Mouse (Mus musculus): Measurements from ENCODE around the gene Iqgap2.

Iqgap2 gene

DNA sequence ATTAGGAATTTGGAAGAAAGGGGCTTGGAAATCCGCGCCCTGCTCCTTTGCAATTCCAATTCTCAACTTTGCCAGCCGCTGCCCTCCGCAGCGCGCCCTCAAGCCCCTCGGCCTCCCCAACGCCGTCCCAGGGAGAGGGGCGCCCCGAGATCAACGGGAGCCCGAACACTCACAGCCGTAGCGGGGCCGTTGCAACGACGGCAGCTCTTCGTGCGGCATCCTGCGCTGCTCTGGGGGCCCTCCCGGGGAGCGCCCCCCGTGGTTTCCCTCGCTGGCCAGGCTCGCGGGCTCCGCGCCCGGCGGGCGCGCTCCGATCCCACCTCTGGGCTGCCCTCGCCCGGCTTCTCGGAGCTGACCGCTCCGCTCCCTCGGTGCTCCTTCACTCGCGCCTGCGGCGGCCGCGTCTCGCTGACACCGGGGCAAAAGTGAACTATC is at the start of gene Iqgap2:
TSS of gene Iqgap2 (minus strand) at position 432 of the 435 bp plus-strand sequence.
- no peak for DNase-seq (ENCODE audit: low spot score in 2 of 2)

DNA sequence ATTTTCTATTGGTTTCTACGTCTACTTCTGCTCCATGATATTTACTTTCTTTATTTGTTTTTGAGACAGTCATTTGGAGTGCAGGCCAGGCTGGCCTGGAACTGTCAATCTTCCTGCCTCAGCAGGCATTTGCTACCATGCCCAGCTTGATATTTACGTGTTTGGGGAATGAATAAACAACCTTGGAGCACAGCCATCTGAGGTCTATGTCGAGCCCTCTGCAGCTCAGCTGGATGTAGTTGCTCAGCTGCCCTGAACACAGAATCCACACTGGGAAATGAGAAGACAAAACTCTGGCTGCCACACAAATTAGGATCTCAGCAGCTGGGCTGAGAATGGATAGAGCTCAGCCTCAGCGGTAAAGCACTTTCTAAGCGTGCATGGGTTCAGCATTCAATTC is 49.1 kb upstream of the Iqgap2 start:
- no peak for DNase-seq (ENCODE audit: low spot score in 2 of 2)

DNA sequence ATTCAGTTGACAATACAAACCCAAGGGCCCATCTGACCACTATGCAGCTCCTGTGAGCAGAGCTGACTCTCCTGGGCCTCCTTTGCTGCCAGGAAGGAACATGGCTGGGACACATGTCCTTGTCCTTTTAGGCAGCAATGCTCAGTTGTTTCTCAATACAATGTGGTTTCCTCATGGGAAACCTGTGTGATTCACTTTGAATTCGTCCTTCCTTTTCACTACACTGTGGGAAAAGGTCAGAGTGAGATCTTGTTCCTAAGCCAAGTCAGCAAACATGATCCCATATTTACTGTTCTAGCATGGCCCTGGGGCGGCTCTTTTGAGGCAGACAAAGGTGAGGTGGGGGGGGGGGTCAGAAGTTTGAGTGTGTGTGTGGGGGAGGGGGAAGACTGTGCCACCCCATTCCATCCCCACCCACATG is 32.5 kb upstream of the Iqgap2 start:
- no peak for DNase-seq (ENCODE audit: low spot score in 2 of 2)

DNA sequence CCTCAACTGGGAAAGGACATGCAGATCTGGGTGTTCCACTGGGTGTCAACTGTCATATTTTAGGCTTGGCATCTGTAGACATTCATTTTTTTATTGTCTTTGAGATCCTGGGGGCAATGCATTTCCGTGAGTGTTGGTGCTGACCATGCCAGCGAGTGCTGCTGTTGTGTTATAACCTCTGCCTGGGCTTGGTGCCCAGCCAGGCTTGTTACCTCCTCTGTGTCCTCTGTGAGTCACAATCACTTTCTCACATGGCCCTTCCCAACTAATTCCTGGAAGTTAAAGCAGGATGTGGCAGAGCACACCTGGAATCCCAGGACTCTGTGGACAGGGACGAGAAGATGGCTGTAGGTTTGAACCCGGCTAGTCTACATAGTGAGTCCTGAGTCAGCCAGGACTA is 30.9 kb upstream of the Iqgap2 start:
- no peak for DNase-seq (ENCODE audit: low spot score in 2 of 2)

DNA sequence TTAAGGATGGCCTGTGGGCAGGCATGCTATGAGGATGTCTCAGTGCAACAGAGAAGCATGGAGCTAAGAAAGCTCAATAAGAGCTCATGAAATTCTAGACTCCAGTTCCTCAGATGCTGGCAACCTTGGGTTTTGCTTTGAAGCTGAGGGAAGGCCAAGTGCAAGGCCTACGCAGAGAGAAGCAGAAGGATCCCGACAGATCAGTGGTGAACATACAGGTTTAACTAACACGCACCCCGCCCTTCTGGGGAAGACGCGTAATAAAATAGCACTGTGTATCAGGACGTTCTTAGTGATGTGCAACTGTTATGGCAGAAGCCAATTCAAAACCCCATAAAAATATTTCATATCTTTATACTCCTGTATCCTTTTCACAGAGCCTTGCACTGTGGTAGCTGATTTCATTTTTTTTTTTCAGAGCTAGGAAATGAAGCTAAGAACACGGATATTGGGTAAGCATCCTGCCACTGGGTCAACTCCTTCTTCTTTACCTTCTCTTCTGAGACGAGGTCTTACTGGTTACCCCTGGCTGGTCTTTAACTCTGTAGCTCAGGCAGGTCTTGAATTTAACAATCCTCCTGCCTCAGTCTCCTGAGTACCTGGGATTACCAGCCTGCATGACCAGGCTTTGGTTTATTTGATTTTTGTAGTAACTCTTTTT is 27.0 kb upstream of the Iqgap2 start:
- no peak for DNase-seq (ENCODE audit: low spot score in 2 of 2)

DNA sequence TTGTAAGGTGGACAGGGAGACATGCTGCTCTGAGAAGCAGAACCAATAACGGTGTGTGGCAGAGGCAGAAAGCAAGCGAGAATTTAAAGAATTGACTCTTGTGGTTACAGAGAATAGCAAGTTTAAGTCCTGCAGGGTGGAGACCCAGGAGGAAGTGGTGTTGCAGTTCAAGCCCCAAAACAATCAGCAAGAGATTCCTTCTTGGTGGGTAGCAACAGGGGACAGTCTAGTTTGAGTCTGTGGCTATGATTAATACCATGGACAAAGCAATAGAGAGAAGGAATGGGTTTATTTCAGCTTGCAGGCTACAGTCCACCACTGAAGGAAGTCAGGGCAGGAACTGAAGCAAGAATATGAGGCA is 21.3 kb upstream of the Iqgap2 start:
- DNase-seq (ENCODE audit: low spot score in 2 of 2), result no peak

DNA sequence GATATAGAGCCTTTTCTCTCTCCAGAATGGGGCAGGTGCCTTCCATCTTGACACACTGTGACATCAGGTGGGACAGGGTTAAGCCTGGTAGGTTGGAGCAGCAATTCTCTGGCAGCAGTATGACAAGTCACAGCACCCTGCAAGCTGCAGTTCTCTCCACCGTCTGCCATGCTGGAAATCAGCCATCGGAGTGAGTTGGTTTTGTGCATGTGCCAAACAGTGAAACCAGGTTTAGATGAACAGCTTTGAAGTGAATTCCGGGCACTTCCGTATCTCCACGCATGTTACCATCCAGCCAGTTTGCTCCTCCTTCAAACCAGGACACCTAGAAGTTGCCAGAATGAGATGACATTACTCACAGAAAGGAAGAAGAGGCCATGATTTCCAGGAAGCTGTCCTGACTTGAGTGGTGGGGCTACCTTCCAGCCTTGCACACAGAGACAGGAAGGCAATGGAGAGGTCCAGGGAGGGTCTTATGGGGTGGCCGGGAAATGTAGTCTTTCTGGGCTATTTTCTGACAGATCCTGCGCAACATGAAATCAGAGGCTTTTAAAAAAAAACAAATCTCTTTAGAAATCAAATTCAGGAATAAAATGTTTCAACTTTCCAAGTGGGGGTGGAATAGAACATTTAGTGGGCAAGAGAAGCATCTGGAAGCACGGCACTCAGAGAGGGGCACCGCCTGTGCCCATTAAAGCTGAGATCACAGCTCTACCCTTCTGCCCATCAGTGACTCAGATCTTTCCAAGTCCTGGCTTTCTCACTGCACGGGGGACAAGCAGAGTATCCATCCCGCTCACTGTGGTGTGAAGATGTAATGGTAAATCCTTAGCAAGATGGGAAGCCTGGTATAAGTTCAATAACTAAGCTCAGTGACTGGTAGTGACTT is 20.7 kb upstream of the Iqgap2 start:
- no peak for DNase-seq (ENCODE audit: low spot score in 2 of 2)

DNA sequence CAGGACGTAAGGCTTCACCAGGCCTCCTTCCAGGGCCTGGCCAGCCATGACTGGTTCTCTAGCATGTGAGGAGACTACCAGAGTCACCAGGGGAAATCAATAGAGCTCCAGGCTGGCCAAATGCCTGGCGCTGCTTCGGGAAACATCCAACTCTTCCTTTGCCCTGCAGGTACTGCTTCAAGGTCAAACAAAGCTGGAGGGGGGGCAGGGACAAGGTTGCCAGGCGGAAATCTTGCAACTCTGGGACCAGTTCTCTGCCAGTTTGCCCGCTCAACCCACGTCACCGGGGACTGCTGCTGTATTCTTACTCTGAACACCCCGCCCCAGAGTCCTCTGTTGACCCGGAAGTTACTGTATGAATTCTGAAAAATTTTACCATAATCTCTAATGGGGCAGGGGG is 18.5 kb upstream of the Iqgap2 start:
- no peak for DNase-seq (ENCODE audit: low spot score in 2 of 2)

DNA sequence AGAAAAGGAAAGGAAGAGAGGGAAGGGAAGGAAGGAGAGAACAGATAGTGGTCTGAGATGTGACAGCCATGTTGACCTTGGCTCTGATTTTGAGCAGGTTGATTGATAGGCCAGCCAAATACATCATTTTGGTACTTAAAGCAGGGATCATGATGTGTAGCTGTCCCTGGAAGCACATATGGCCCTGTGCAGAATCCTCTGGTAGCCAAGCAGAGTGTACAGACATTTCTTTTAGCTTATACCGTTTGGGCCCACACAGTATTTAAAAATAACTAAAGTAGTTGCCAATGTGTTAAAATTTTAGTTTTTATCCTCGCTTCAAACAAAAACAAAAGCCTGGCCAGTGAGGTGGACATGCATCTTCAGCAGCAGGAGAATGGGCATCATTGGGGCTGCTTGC is 17.5 kb upstream of the Iqgap2 start:
- no peak for DNase-seq (ENCODE audit: low spot score in 2 of 2)

DNA sequence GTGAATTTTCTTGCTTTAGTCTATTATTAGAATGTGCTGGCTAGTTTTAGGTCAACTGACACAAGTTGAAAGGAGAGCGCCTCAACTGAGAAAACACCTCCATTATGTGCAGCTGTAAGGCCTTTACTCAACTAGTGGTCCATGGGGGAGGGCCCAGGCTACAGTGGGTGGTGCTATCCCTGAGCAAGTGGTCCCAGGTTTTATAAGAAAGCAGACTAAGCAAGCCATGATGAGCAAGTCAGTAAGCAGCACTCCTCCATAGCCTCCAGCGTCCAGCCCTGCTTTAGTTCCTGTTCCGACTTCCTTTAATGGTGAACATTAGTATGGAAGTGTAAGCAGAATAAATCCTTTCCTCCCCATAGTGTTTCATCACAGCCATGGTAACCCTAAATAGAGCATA is 11.0 kb upstream of the Iqgap2 start:
- DNase-seq (ENCODE audit: low spot score in 2 of 2), result no peak

DNA sequence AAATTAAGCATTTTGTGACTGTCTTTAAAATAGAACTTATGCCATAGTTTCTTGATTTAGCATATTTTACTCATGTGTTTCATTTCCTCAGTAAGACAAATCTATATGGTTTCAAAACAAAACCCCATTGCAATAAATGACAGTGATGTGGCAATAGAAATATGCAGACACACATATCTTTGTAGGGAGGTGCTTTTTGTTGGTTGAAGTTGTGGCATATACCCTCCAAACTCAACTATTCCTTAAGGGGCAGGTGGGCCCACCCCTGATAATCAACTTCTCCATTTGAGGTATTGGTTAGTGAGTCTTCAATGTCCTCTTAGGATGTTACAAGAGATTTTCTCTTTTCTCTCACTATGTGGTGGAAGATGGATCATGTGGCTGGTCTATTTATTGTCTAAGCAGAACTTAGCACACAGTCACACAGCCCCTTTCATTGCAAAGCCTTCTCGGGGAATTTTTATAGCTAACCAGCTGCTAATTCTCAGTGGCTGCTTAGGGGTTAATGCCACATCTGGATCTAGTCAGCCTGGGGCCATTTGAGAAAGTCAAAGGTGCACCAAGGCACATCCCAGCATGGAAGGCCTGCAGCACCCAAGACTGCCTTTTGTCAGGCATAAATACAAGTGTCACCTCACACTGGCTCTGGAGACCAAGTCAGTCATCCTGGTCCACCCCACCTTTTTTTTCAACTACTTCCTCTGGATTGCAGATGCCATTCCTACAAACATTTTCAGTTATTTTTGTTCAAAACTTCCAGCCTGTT is 8.3 kb upstream of the Iqgap2 start:
- no peak for DNase-seq (ENCODE audit: low spot score in 2 of 2)

DNA sequence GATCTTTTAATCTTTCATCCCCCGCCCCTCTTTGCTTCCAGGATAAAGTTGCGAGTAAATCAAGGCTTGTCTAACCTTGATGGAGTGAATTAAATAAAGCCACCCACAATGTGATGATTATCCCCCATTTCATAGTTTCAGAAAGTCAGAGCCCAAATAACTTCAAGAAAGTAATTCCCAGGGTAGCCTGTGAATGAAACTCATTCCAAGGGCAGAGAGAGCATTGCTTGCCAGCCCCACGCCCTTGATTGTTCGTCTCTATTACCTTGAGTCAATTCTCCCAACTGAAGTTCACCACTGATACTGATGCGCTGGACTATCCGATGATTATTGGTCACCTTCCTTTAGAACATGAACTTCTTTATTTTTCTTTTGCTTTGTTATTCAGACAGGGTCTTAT is 4.8 kb upstream of the Iqgap2 start:
- no peak for DNase-seq (ENCODE audit: low spot score in 2 of 2)

DNA sequence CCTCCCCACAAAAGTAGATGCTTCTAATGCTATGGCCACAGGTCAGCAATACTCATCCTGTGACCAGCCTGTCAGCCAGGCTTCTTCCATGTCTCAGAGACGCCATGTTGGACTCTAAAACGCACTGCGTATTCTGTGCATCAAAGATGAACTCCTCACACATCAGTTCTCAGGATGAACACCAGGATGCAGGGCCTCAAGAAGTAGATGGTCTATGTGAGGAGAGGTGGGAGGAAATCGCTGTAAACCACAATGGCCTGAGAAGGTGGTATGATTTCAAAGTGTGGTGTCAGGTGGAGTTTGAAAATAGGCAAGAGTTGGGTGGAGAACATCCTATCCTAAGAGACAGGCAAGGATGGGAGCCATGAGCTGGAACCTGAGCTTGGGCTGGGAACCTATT is 1.4 kb upstream of the Iqgap2 start:
- DNase-seq (ENCODE audit: low spot score in 2 of 2), result no peak

DNA sequence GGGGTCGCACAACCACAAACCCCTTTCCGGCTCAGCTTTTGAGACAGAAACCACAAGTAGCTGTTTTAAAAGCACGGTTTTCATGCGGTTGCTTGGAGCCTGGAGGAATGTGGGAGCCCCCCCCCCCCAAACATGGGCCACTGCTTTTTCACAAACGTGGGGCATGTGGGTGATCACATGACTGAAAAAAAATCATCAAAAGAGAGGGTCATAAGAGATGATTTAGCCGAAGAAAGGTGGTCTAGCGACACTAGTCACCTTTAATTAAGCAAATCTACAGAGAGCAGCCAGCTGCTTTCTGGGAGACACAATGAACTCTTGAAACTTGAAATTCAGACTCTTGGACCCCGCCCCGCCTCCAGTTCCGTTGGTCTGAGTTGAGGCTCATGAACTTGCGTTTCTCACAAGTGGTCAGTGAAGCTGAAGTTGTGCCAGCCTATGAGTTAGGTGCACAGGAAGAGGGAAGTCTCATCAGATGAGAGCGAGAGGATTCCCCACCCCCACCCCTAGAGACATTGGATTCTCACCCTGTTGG is 956 bp upstream of the Iqgap2 start:
- DNase-seq (ENCODE audit: low spot score in 2 of 2), result peak in 1 of 2 experiments; percentile 36

DNA sequence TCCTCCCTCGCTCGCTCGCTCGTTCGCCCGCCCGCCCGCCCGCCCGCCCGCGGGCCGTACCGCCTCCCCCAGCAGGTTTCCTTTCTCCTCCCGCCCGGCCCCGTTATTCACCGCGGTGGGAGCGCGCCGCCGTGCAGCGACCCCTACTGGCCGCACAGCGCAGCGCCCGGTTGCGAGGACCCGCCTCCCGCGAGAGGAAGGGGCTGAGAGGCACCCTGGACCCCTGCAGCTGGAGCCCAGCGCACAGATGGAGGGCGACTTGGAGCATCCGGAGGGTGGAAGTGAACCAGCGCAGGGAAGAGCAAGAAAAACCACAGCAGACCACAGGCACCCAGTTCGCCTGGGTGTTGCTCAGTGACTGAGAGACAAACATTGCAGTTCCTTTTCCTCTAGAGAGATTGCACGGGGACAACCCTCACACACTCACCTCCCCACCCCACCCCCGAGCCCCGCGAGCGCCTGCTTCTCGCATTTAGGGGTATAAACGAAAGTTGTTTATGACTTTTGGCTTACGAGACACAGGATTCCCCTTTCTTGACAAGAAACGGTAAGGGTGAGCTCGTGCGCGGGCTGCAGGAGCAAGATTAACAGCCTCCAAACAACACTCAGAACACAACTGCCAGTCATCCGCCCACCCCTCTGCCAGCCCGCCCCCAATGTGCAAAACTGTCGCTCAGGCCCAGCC is 346 bp upstream of the Iqgap2 start:
- peak; percentile 77 to 78 for DNase-seq (ENCODE audit: low spot score in 2 of 2)

DNA sequence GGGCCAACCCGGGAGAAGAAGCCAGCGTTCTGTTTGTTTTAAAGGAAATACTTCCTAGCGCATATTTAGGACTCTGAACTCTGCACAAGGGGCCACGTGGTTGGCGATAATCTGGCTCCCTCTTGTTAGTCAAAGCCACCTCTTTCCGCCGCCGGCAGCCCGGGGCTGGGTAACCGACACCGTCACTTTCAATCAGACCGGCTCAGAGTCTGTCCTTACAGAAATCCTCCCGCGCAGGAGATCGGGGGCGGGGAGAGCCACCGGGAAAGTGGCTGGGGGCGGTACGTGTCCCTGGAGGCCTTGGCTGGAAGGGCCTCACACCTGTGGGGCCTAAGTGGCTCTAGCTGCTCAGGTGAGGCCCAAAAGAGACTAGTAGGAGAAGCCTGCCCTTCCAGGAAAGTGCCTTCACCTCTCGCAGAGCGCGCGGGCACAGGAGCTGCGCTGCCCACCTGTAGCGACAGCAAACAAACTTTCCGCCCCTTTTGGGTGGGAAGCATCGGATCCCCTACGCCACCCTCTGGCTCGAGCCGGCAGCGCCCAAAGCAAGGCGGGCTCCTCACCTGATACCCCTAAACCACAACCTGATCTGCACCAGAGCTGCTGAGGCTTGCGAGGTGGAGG is 761 bp downstream of the Iqgap2 start:
- peak; percentile 42 to 52 for DNase-seq (ENCODE audit: low spot score in 2 of 2)

DNA sequence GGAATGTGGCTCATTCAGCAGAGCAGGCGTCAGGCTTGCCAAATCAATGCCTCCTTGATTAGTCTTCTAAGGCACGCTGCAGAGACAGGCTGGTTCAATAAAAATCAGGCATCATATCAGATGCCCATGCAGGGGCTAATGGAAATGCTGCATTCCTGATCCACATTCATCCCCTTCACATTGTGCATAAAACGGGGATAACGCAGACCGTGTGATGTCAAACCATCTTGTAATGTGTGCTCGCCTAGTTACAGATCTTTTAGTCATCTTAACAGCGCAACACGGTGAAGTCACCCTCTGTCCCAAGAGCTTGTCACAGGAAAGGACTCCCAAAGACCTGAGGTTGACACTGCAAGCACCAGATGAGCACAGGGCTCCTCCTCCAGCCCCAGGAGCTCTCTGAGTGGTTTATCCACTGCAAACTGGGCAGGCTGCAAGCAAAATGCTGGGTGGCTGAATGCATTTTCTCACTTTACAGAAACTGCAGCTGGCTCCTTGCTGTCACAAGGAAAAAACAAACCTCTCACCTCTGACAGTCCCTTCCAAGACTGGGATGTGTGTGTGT is 1.7 kb downstream of the Iqgap2 start:
- DNase-seq (ENCODE audit: low spot score in 2 of 2), result no peak

DNA sequence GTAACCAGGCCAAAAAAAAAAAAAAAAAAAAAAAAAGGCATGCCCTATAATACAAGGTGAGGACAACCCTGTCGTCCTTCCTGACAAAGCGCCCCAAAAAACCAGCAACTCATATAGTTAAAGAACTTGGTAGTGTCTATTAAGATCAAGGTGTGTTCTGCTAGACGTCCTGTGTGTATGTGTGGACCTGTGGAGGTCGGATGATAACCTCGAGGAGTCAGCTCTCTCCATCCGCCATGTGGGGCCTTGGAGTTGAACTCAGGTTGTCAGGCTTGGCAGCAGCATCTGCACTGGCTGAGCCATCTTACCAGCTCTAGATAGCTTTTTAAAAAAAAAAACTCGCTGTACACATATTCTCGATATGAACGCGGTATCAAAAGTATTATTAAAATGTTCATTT is 2.4 kb downstream of the Iqgap2 start:
- no peak for DNase-seq (ENCODE audit: low spot score in 2 of 2)

DNA sequence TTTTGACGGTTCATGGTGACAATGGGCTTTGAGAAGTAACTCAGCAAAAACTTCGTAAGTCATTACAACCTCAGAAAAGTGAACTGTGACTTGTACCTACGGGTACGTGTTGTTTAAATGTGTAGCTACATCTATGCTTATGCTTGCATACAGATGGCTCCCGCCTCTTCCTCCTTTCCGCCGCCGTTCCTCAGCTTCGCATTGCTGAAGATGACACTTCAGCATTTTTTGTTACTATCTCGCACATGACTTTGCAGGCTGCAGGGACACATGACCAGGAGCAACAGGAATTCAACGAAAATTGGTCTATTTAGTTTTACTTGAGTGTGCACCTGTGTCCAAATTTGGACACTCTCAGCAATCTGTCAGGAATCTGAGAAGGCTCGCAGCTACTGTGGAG is 3.1 kb downstream of the Iqgap2 start:
- DNase-seq (ENCODE audit: low spot score in 2 of 2), result no peak

DNA sequence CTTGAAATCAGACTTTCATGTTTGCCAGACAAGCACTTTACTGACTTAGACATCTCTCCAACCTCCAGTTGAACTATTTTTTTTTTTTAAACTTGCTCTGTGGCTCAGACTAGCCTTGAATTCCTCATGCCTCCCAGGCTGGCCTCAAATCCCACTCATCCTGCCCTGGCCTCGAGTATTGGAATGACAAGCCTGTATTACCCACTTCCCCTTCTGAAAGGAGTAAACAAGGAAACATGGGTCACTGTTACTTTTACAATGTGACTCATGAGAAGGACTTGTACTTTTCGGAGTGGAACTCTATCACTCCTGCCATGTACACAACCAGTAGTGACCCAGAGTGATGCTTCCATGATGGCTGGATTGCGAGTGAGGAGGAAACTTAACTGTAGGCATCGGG is 3.6 kb downstream of the Iqgap2 start:
- no peak for DNase-seq (ENCODE audit: low spot score in 2 of 2)

DNA sequence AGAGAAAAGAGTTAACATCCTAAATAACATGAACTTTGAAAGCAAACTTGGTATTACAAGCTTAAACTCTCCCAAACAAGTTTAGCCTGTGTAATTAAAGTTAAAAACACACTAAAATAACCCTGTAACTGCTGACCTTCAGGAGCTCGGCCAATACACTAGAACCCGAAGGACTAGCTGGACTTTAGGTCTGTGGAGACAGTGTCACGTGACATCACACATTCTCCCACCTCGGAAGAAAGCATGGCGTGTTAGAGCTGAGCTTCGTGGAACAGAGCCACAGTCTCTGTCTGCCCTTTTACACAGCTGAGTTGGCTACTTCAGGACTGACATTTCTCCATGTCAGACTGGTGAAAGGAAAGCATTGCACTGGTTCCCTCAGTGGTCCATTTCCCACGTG is 4.3 kb downstream of the Iqgap2 start:
- no peak for DNase-seq (ENCODE audit: low spot score in 2 of 2)

Data from spleen, postnatal 36 days (tissue).